Mouse (Mus musculus) hindbrain, embryonic 14.5 days (tissue): ENCODE results near the gene Sirt3. TPM values are rescaled to one million over a fixed set of nuclear protein-coding genes. Genes with fewer than 3 reads are reported as not detected.
A peak's percentile ranks its signal among the peaks of the same experiment; 100 is the strongest.

Experiments used
- ATAC-seq: fragments of 200-750 bp; cut with Nextera tagmentation; 2 replicates; pipeline ENCODE4 v1.8.0; 2017; ENCODE audit warnings: moderate number of reproducible peaks, mild to moderate bottlenecking, moderate TSS enrichment, moderate library complexity; ENCODE audit not compliant: low FRiP score
- DNase-seq: peaks from one replicate; pipeline ENCODE4 v3.0.0-alpha.2; 2015; ENCODE audit warnings: low spot score
- H3K27ac ChIP-seq: fragments of 300-500 bp; sonication (generic); 2 replicates; pipeline ENCODE4 v1.5.1; 2014; ENCODE audit warnings: mild to moderate bottlenecking, moderate library complexity
- H3K27me3 ChIP-seq: fragments of 300-500 bp; sonication (generic); 2 replicates; pipeline ENCODE4 v1.6.1; 2014; ENCODE audit warnings: mild to moderate bottlenecking, low read length, mixed read lengths; ENCODE audit not compliant: control insufficient read depth, insufficient read depth
- H3K36me3 ChIP-seq: fragments of 300-500 bp; sonication (generic); replicated peaks from 2 replicates; pipeline ENCODE4 v1.6.1; 2014; ENCODE audit not compliant: control insufficient read depth, insufficient read depth
- H3K4me1 ChIP-seq: fragments of 300-500 bp; sonication (generic); replicated peaks from 2 replicates; pipeline ENCODE4 v1.6.1; 2014; ENCODE audit warnings: antibody characterized with exemption, low read length, mixed read lengths; ENCODE audit not compliant: control insufficient read depth, insufficient read depth
- H3K4me2 ChIP-seq: fragments of 300-500 bp; sonication (generic); replicated peaks from 2 replicates; pipeline ENCODE4 v1.6.1; 2014; ENCODE audit warnings: mild to moderate bottlenecking, moderate library complexity
- H3K4me3 ChIP-seq: fragments of 300-500 bp; sonication (generic); replicated peaks from 2 replicates; pipeline ENCODE4 v1.5.1; 2014; ENCODE audit warnings: mild to moderate bottlenecking, low read length
- H3K9ac ChIP-seq: fragments of 300-500 bp; sonication (generic); 2 replicates; pipeline ENCODE4 v1.6.1; 2014
- H3K9me3 ChIP-seq: fragments of 300-500 bp; sonication (generic); 2 replicates; pipeline ENCODE4 v1.6.1; 2016; ENCODE audit warnings: low read length; ENCODE audit not compliant: control insufficient read depth
- WGBS: fragments of 180-500 bp; shearing (Covaris S2); extraction: QIAGEN DNeasy Blood & Tissue Kit; methylation state at CpG from one replicate; pipeline ENCODE4 v1.1.7; 2014; 5-methylcytosine and 5-hydroxymethylcytosine counted together
- polyA plus RNA-seq: library from polyadenylated mRNA; unstranded; fragments of >200 nt; fragmentation: Nextera tagmentation; extraction: Ambion mirVana; gene quantifications from 2 replicates; pipeline ENCODE4 v1.2.1, GENCODE M21; 2014

Gene Sirt3
- 44.4 and 47.5 TPM in 2 replicates for polyA plus RNA-seq

DNA sequence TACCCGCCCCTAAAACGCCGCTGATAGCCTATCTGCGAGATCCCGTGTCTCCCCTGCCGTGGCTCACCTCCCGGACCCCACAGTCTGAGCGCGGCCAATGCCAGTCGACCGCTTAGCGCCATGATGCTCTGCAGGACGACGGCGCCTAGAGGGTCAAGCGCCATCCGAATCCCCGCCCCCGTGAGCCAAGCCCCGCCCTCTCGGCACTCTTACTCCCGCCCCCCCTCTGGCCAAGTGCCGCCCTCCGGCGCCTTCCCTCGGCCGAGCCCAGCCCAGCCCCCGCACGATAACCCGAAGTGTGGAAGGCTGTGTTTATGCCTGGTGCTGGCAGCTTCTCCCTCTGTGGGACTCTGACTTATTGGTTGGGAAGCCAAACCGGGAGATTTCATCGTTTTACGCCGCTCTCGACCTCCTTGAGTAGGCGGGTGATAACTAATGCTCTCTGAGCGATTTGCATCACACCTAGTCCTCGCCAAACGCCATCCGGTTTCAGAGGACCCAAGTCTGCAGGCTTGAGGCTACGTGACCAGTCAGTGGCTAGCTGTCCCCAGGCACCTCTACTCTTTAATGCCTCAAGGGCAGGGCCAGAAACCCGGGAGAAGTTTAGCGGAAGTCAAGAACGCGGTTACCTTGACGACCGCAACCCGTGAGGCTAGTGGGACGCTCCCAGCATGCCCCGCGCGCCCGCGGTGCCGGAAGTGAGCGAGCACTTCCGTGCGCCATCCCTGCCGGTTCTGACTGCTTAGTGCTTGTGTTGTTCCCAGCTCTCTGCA lies at the start of gene Sirt3, which contains the start of gene Psmd13:
TSS of gene Sirt3 (minus strand) at position 614 of the 773 bp plus-strand sequence.
TSS of gene Psmd13 (plus strand) at position 273 of the 773 bp plus-strand sequence.
- H3K9ac ChIP-seq = peak within 1 kb of the TSS; percentile 95
- peak within 1 kb of the TSS; percentile 90 for H3K27ac ChIP-seq
- under 1% methylated on average over 59 of the region's 59 CpGs for WGBS
- H3K4me3 ChIP-seq = peak within 1 kb of the TSS; percentile 91
- peak; percentile 95 for DNase-seq
- peaks cover 20% of the 10 kb centered on the region for H3K36me3 ChIP-seq
- peak within 1 kb of the TSS; percentile 76 for H3K4me2 ChIP-seq
- no peaks in the 10 kb centered on the region for H3K27me3 ChIP-seq
- ATAC-seq = peak; percentile 95
- H3K4me1 ChIP-seq = peaks cover 12% of the 10 kb centered on the region
- H3K9me3 ChIP-seq = no peaks in the 10 kb centered on the region

DNA sequence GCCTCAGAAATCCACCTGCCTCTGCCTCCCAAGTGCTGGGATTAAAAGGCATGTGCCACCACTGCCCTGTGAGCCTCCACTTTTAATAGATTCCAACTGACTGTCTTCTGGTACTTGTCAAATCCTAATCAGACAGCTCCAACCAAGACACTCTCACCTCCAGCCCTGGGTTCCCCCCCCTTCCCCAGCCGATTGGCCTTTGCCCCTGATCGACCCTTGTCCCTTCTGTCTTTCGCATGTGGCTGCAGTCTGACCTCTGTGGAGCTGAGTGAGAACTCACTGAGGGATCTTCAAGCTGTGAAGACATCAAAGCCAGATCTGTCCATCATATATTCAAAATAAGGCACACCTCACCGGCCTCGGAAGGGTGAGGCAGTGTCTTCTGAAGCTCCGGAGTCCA lies 45.1 kb upstream of the Sirt3 start:
- no peak for ATAC-seq

DNA sequence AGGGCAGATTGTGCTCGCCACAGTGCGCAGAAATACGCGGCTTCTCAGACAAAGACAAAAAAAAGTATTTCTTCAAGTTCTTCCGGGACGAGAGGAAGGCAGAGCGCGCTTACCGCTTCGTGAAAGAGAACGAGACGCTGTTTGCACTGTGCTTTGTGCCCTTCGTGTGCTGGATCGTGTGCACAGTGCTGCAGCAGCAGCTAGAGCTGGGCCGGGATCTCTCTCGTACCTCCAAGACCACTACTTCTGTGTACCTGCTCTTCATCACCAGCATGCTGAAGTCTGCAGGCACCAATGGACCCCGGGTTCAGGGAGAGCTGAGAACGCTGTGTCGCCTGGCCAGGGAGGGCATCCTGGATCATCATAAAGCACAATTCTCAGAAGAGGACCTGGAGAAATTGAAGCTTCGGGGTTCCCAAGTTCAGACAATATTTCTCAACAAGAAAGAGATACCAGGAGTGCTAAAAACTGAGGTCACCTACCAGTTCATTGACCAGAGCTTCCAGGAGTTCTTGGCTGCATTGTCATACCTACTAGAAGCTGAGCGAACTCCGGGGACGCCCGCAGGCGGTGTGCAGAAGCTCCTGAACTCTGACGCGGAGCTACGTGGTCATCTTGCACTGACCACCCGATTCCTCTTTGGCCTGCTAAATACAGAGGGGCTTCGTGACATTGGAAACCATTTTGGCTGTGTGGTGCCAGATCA lies 41.1 kb upstream of the Sirt3 start:
- ATAC-seq = no peak
- Histone ChIP-seq H3K4me2 (peak overlapping the region; percentile 75), H3K4me3 (peak overlapping the region; percentile 40), H3K4me1 (peaks cover 11% of the 10 kb centered on the region; the same call in 1 of the 2 replicates), H3K27me3 (peaks cover 66% of the 10 kb centered on the region), H3K27ac (no peak overlapping the region), H3K36me3 (no peaks in the 10 kb centered on the region), H3K9ac (peak overlapping the region; percentile 47), H3K9me3 (no peaks in the 10 kb centered on the region)
- DNase-seq = peak; percentile 40
- WGBS = 22% methylated on average over 30 of the region's 30 CpGs

More for the DNA sequence above, 45.1 kb upstream of the Sirt3 start:
- Histone ChIP-seq H3K4me2 (no peak overlapping the region), H3K36me3 (no peaks in the 10 kb centered on the region), H3K9me3 (no peaks in the 10 kb centered on the region), H3K4me3 (no peak overlapping the region), H3K27me3 (peaks cover 32% of the 10 kb centered on the region), H3K4me1 (peaks cover 9% of the 10 kb centered on the region; the same call in 1 of the 2 replicates), H3K9ac (no peak overlapping the region), H3K27ac (no peak overlapping the region)
- 89% methylated on average over 6 of the region's 6 CpGs for WGBS
- no peak for DNase-seq

DNA sequence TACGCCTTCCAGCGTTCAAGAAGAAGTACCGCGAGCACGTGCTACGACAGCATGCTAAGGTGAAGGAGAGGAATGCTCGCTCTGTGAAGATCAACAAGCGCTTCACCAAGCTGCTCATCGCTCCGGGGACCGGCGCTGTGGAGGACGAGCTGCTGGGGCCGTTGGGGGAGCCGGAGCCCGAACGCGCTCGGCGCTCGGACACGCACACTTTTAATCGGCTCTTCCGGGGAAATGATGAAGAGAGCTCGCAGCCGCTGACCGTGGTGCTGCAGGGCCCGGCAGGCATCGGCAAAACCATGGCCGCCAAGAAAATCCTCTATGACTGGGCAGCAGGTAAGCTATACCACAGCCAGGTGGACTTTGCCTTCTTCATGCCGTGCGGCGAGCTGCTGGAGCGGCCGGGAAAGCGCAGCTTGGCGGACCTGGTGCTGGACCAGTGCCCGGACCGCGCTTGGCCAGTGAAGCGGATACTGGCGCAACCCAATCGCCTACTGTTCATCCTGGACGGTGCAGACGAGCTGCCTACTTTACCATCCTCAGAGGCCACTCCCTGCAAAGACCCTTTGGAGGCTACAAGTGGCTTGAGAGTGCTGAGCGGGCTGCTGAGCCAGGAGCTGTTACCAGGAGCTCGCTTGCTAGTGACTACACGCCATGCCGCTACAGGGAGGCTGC lies 40.4 kb upstream of the Sirt3 start:
- Histone ChIP-seq H3K9me3 (no peaks in the 10 kb centered on the region), H3K27ac (no peak overlapping the region), H3K4me1 (peaks cover 11% of the 10 kb centered on the region; the same call in 1 of the 2 replicates), H3K4me2 (peak overlapping the region; percentile 75), H3K36me3 (no peaks in the 10 kb centered on the region), H3K4me3 (peak overlapping the region; percentile 40), H3K9ac (peak overlapping the region; percentile 47), H3K27me3 (peaks cover 66% of the 10 kb centered on the region)
- peak; percentile 26 for DNase-seq
- WGBS = under 1% methylated on average over 49 of the region's 49 CpGs
- ATAC-seq = no peak; the same call in 1 of the 2 replicates

DNA sequence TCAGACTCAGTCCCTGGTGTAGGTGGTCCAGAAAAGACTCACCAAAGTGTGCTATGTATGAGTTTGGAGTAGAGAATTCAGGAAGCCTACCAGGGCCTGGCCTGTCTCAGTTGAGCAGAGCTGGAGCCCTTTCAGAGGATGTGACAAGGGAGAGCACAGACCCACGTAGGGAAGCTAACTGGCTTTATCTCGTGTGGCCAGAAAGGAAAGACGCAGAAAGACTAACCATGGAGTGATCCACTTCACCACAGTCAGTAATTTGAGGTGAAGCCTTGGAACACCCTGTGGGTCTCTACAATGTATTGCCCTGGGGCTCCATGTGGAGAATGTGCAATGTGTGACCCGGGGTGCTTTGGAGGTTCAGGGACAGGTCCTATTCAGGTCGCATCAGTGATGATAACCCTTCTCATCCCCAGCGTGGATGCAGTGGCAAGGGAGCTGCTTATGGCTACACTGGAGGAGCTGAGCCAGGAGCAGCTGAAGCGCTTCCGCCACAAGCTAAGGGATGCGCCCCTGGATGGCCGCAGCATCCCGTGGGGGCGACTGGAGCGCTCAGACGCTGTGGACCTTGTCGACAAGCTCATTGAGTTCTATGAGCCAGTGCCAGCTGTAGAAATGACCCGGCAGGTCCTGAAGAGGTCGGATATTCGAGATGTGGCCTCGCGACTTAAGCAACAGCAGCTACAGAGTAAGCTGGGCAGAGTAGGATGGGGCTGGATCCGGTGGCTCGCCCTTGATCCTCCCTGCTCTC lies 39.3 kb upstream of the Sirt3 start:
- Histone ChIP-seq H3K4me1 (peaks cover 11% of the 10 kb centered on the region; the same call in 1 of the 2 replicates), H3K4me3 (0 out of 2 replicates have a peak overlapping the region, but pooled peaks have one; percentile 40), H3K4me2 (no peak overlapping the region), H3K9me3 (no peaks in the 10 kb centered on the region), H3K27me3 (peaks cover 66% of the 10 kb centered on the region), H3K27ac (no peak overlapping the region), H3K36me3 (no peaks in the 10 kb centered on the region), H3K9ac (no peak overlapping the region)
- 27% methylated on average over 22 of the region's 22 CpGs for WGBS
- no peak for DNase-seq
- ATAC-seq = no peak

DNA sequence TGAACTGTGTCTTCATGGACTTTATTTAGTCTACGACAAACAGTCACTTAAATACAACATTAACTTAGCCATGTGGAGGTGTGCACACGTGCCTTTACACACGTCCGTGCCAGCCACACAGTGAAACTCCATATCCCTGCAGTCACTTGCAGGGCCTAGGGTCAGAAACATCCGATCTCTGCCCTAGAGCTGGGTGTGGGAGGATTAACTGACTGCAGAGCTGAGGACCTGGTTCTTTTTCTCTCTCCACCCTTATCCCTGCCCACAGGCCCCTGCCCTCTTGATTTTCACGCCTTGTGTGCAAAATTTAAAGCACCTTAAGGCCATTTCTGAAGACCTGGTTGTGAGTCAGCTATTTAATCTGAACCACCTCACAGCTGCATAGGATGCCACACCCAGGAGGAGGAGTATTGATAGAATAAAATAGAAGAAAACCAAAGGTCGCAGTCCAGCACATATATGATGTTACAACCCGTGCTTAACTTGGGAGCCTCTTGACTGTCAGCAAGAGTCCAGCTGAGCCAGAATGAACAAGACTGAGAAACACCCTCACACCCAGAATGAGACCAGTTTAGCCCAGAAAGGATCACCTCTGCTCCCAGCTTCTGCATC lies 38.4 kb upstream of the Sirt3 start, which contains the start of gene Nlrp6:
TSS of gene Nlrp6 (plus strand) at position 485 of the 612 bp plus-strand sequence.
- no peaks in the 10 kb centered on the region for H3K36me3 ChIP-seq
- no peak for ATAC-seq
- peaks cover 11% of the 10 kb centered on the region; the same call in 1 of the 2 replicates for H3K4me1 ChIP-seq
- H3K4me2 ChIP-seq = no peak within 1 kb of the TSS
- no peak within 1 kb of the TSS for H3K4me3 ChIP-seq
- no peak within 1 kb of the TSS for H3K9ac ChIP-seq
- peaks cover 66% of the 10 kb centered on the region for H3K27me3 ChIP-seq
- DNase-seq = no peak
- WGBS = 80% methylated on average over 8 of the region's 8 CpGs
- H3K27ac ChIP-seq = no peak within 1 kb of the TSS
- H3K9me3 ChIP-seq = no peaks in the 10 kb centered on the region

DNA sequence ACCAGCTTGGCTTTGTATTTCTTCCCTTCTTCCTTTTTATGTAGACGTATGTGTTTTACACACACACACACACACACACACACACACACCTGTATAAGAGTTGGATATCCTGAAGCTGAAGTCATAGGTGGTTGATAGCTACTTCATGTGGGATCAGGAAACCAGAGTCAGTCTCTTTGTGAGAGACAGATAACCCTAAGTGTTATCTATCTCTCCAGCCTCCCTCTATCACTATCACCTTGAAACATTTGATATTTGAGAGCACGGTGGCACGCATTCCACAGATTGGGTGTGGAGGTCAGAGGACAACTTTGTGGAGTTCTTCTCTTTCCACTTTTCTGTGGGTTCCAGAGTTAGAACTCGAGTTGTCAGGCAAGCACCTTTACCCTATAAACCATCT lies 37.8 kb upstream of the Sirt3 start:
- Histone ChIP-seq H3K9ac (no peak overlapping the region), H3K27me3 (peaks cover 61% of the 10 kb centered on the region), H3K4me2 (no peak overlapping the region), H3K4me1 (peaks cover 11% of the 10 kb centered on the region; the same call in 1 of the 2 replicates), H3K9me3 (no peaks in the 10 kb centered on the region), H3K27ac (no peak overlapping the region), H3K4me3 (no peak overlapping the region), H3K36me3 (no peaks in the 10 kb centered on the region)
- DNase-seq (no peak), ATAC-seq (no peak)
- 81% methylated on average over 4 of the region's 4 CpGs for WGBS

DNA sequence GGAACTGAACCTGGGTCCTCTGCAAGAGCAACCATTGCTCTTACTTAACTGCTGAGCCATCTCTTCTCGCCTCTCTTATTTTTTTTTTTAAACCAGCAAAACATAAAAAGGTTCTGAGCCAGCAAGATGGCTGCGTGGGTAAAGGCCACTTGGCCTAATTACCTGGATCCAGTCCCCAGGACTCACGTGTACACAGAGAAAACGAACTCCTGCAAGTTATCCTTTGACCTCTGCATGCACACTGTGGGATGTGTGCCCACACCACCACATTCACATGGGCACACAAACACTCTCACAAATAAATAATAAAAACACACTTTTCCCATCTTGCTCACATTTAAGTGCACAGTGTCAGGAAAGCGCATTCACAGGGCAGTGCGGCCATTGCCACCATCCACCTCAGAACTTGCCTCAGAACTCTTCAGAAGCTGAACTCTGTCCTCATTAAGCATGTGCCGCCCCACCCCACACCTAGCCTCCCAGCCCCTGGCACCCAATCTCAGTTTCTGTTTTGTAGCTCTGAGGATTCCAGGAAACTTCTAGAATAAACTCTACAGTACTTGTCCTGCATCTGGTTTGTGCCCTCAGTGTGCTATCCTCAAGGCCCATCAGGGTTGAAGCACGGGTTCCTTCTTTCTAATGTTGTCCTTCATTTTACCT lies 32.1 kb upstream of the Sirt3 start:
- H3K4me3 ChIP-seq = no peak overlapping the region
- no peak for DNase-seq
- ATAC-seq = no peak
- H3K4me2 ChIP-seq = no peak overlapping the region
- H3K27ac ChIP-seq = no peak overlapping the region
- H3K4me1 ChIP-seq = no peaks in the 10 kb centered on the region
- no peak overlapping the region for H3K9ac ChIP-seq
- 90% methylated on average over 8 of the region's 8 CpGs for WGBS
- 0 out of 2 replicates have a peak, but pooled peaks cover 3% of the 10 kb centered on the region for H3K27me3 ChIP-seq
- no peaks in the 10 kb centered on the region for H3K36me3 ChIP-seq
- no peaks in the 10 kb centered on the region for H3K9me3 ChIP-seq
